Mouse (Mus musculus) stomach, postnatal 0 days (tissue): ENCODE results near the gene Sc5d.

Experiments used
- CTCF ChIP-seq: IDR thresholded peaks from 2 replicates; pipeline ENCODE4 v1.5.1; 2016; ENCODE audit warnings: antibody characterized with exemption, low read depth, mild to moderate bottlenecking, moderate library complexity
- EP300 ChIP-seq: optimal IDR thresholded peaks from 2 replicates; pipeline ENCODE3; 2016; ENCODE audit warnings: antibody characterized with exemption

GRCm38 (mm10) chr9:42238827-42239226 lies 25.2 kb downstream of the Sc5d start:
- TF ChIP-seq EP300, result no peak
- no peak for TF ChIP-seq CTCF
